Mouse (Mus musculus) limb, embryonic 13.5 days (tissue): ENCODE measurements at regions not wholly inside any gene's neighbourhood (a gene's known extent, or its start where the extent isn't known, plus 50 kb on each side); places are given as distances from the start of the nearest gene placed in this dataset.

Experiments used
- ATAC-seq: fragments of 200-750 bp; cut with Nextera tagmentation; 2 replicates; pipeline ENCODE4 v1.8.0; 2017; ENCODE audit warnings: low read depth, moderate number of reproducible peaks, moderate TSS enrichment; ENCODE audit not compliant: low FRiP score
- H3K27ac ChIP-seq: fragments of 300-500 bp; sonication (generic); 2 replicates; pipeline ENCODE4 v1.5.1; 2015; ENCODE audit warnings: inconsistent platforms, mild to moderate bottlenecking, moderate library complexity
- H3K27me3 ChIP-seq: fragments of 300-500 bp; sonication (generic); 2 replicates; pipeline ENCODE4 v1.6.1; 2015; ENCODE audit warnings: mild to moderate bottlenecking, inconsistent platforms
- H3K36me3 ChIP-seq: fragments of 300-500 bp; sonication (generic); 2 replicates; pipeline ENCODE4 v1.6.1; 2015; ENCODE audit warnings: inconsistent platforms, mild to moderate bottlenecking, moderate library complexity
- H3K4me1 ChIP-seq: fragments of 300-500 bp; sonication (generic); 2 replicates; pipeline ENCODE4 v1.6.1; 2015; ENCODE audit warnings: inconsistent platforms
- H3K4me2 ChIP-seq: fragments of 300-500 bp; sonication (generic); replicated peaks from 2 replicates; pipeline ENCODE4 v1.6.1; 2015; ENCODE audit warnings: inconsistent platforms, mild to moderate bottlenecking, moderate library complexity
- H3K4me3 ChIP-seq: fragments of 300-500 bp; sonication (generic); 2 replicates; pipeline ENCODE4 v1.5.1; 2015; ENCODE audit warnings: moderate library complexity, mild to moderate bottlenecking, inconsistent platforms
- H3K9ac ChIP-seq: fragments of 300-500 bp; sonication (generic); 2 replicates; pipeline ENCODE4 v1.6.1; 2015; ENCODE audit warnings: mild to moderate bottlenecking, inconsistent platforms
- H3K9me3 ChIP-seq: fragments of 300-500 bp; sonication (generic); 2 replicates; pipeline ENCODE4 v1.6.1; 2016; ENCODE audit warnings: inconsistent platforms
- WGBS: fragments of 180-500 bp; shearing (Covaris S2); methylation state at CpG from one replicate; pipeline ENCODE4 v1.1.7; 2015; 5-methylcytosine and 5-hydroxymethylcytosine counted together

- no peak overlapping the region for H3K9ac ChIP-seq
- H3K4me2 ChIP-seq = no peak overlapping the region
- no peak overlapping the region for H3K4me3 ChIP-seq
- H3K27me3 ChIP-seq = no peaks in the 10 kb centered on the region
- H3K4me1 ChIP-seq = no peaks in the 10 kb centered on the region
- no peaks in the 10 kb centered on the region for H3K9me3 ChIP-seq
- no peak for ATAC-seq
- 77% methylated on average over 3 of the region's 3 CpGs for WGBS
- H3K36me3 ChIP-seq = no peaks in the 10 kb centered on the region
- H3K27ac ChIP-seq = no peak overlapping the region
Measured at GRCm38 (mm10) chr1:33031991-33032390, 484.9 kb upstream of the Gm5415 start.

GRCm38 (mm10) chr1:33026683-33027415, 479.8 kb upstream of the Gm5415 start:
- WGBS = 76% methylated on average over 8 of the region's 8 CpGs

GRCm38 (mm10) chr1:33025379-33025778, 478.3 kb upstream of the Gm5415 start:
- 56% methylated on average over 7 of the region's 7 CpGs for WGBS
- Histone ChIP-seq H3K9me3 (no peaks in the 10 kb centered on the region), H3K27me3 (no peaks in the 10 kb centered on the region), H3K4me2 (no peak overlapping the region), H3K9ac (no peak overlapping the region), H3K4me1 (0 out of 2 replicates have a peak, but pooled peaks cover 4% of the 10 kb centered on the region), H3K27ac (no peak overlapping the region), H3K36me3 (no peaks in the 10 kb centered on the region), H3K4me3 (no peak overlapping the region)
- ATAC-seq = no peak

More at GRCm38 (mm10) chr1:33026683-33027415, 479.8 kb upstream of the Gm5415 start:
- Histone ChIP-seq H3K4me2 (no peak overlapping the region), H3K4me3 (no peak overlapping the region), H3K4me1 (0 out of 2 replicates have a peak, but pooled peaks cover 4% of the 10 kb centered on the region), H3K27ac (no peak overlapping the region), H3K36me3 (no peaks in the 10 kb centered on the region), H3K27me3 (no peaks in the 10 kb centered on the region), H3K9ac (no peak overlapping the region), H3K9me3 (no peaks in the 10 kb centered on the region)
- ATAC-seq = no peak

- H3K9ac ChIP-seq = no peak overlapping the region
- H3K27me3 ChIP-seq = no peaks in the 10 kb centered on the region
- H3K27ac ChIP-seq = no peak overlapping the region
- H3K4me1 ChIP-seq = 0 out of 2 replicates have a peak, but pooled peaks cover 4% of the 10 kb centered on the region
- no peaks in the 10 kb centered on the region for H3K9me3 ChIP-seq
- ATAC-seq = no peak
- no peaks in the 10 kb centered on the region for H3K36me3 ChIP-seq
- H3K4me2 ChIP-seq = no peak overlapping the region
- 85% methylated on average over 4 of the region's 4 CpGs for WGBS
- no peak overlapping the region for H3K4me3 ChIP-seq
Measured at GRCm38 (mm10) chr1:33022852-33023251, 475.8 kb upstream of the Gm5415 start.

DNA sequence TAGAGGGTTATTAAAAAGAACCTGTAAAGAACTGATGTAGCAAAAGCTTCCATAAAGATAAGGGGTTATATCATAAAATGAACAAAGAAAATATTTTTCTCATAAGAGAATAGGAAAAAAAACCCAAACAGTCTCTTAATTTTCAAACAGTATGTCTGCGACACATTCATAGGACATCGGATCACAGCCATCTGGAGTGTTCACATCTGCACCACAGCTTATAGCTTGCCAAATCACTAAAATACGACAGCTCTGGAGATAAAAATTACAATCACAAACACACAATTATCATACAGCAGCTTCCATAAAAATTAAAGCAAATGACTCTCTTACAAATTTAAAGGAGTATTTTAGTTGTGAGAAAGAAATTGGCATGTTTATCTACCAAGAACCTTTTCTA, 456.9 kb upstream of the Gm5415 start:
- H3K4me2 ChIP-seq = no peak overlapping the region
- no peak overlapping the region for H3K9ac ChIP-seq
- H3K36me3 ChIP-seq = no peaks in the 10 kb centered on the region
- 87% methylated on average over 3 of the region's 3 CpGs for WGBS
- H3K27me3 ChIP-seq = no peaks in the 10 kb centered on the region
- H3K27ac ChIP-seq = no peak overlapping the region
- ATAC-seq = no peak
- H3K4me3 ChIP-seq = no peak overlapping the region
- H3K9me3 ChIP-seq = no peaks in the 10 kb centered on the region
- H3K4me1 ChIP-seq = no peaks in the 10 kb centered on the region

- WGBS = 66% methylated on average over 3 of the region's 3 CpGs
- H3K36me3 ChIP-seq = no peaks in the 10 kb centered on the region
- H3K4me3 ChIP-seq = no peak overlapping the region
- H3K4me1 ChIP-seq = no peaks in the 10 kb centered on the region
- no peaks in the 10 kb centered on the region for H3K27me3 ChIP-seq
- no peak overlapping the region for H3K4me2 ChIP-seq
- no peak for ATAC-seq
- H3K27ac ChIP-seq = no peak overlapping the region
- no peaks in the 10 kb centered on the region for H3K9me3 ChIP-seq
- H3K9ac ChIP-seq = no peak overlapping the region
Measured at GRCm38 (mm10) chr1:32964957-32965356, 417.9 kb upstream of the Gm5415 start.

DNA sequence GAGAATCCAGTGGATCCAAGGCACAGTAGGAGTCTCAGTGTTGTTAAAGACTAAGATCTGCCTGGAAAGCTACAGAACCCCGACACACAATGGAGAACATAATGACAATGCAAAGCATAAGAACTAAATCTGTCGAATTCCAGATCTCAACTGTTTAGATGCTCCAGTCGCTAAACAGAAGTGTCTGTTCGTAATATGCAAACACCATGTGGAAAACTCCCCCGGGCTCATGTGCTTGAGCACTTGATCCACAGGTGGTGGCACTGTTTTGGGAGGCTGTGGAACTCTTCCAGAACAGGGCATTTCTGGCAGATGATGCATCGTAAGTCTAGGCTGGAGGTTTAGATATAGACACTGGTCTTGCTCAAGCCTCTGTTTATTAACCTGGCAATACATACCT, 412.2 kb upstream of the Gm5415 start:
- no peaks in the 10 kb centered on the region for H3K36me3 ChIP-seq
- H3K9ac ChIP-seq = no peak overlapping the region
- 84% methylated on average over 6 of the region's 6 CpGs for WGBS
- no peaks in the 10 kb centered on the region for H3K9me3 ChIP-seq
- no peak overlapping the region for H3K4me3 ChIP-seq
- H3K4me1 ChIP-seq = no peaks in the 10 kb centered on the region
- H3K27me3 ChIP-seq = no peaks in the 10 kb centered on the region
- ATAC-seq = no peak
- no peak overlapping the region for H3K4me2 ChIP-seq
- H3K27ac ChIP-seq = no peak overlapping the region

- no peaks in the 10 kb centered on the region for H3K9me3 ChIP-seq
- H3K4me2 ChIP-seq = no peak overlapping the region
- 85% methylated on average over 4 of the region's 4 CpGs for WGBS
- no peak overlapping the region for H3K4me3 ChIP-seq
- ATAC-seq = no peak
- H3K27me3 ChIP-seq = no peaks in the 10 kb centered on the region
- no peaks in the 10 kb centered on the region for H3K36me3 ChIP-seq
- no peaks in the 10 kb centered on the region for H3K4me1 ChIP-seq
- H3K27ac ChIP-seq = no peak overlapping the region
- H3K9ac ChIP-seq = no peak overlapping the region
Measured at GRCm38 (mm10) chr1:32946254-32946653, 399.2 kb upstream of the Gm5415 start.

DNA sequence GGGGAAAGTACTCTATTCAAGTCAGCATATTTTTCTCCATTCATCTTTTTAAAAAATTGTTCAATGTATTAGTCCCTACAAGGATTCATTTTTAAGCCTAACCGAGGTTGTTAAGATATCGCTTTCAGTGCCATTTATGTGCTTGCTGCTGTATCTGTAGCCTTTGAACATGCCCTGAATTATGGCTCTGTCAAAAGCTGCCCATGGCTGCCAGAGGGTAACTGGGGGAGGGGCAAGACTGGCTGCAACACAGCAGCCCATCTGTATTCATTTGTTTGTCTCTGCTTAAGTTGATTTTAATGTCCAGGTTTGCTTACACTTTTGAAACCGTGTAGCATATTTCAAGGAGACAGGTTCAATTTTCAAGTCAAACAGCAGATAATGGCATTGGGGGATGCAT, 383.3 kb upstream of the Gm5415 start:
- Histone ChIP-seq H3K27me3 (no peaks in the 10 kb centered on the region), H3K4me2 (no peak overlapping the region), H3K9me3 (no peaks in the 10 kb centered on the region), H3K36me3 (no peaks in the 10 kb centered on the region), H3K27ac (no peak overlapping the region), H3K4me3 (no peak overlapping the region), H3K9ac (no peak overlapping the region), H3K4me1 (no peaks in the 10 kb centered on the region)
- no peak for ATAC-seq
- 27% methylated on average over 3 of the region's 3 CpGs for whole genome bisulfite sequencing

DNA sequence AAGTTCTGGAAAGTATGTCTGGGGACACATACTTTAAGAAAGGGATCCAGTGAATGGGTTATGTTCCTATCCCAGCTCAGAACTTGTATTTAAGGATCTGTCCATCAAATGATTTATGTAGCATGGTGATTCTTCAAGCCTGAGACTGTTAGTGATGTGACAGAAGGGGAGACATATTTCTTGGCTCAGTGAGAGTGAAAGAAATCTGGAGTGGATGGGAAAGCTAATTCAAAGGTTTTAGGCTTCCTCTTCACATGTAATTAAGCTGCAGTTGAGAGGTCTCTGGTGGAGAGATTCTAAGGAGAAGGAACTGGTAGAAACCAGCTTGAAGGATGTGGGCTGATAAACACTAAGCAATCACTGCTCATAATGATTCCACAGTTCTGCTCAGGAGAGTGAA, 355.3 kb upstream of the Gm5415 start:
- Histone ChIP-seq H3K4me2 (no peak overlapping the region), H3K4me1 (no peaks in the 10 kb centered on the region), H3K27me3 (no peaks in the 10 kb centered on the region), H3K36me3 (no peaks in the 10 kb centered on the region), H3K27ac (no peak overlapping the region), H3K9me3 (no peaks in the 10 kb centered on the region), H3K9ac (no peak overlapping the region), H3K4me3 (no peak overlapping the region)
- ATAC-seq = no peak

- Histone ChIP-seq H3K27me3 (no peaks in the 10 kb centered on the region), H3K4me1 (no peaks in the 10 kb centered on the region), H3K9ac (no peak overlapping the region), H3K4me2 (no peak overlapping the region), H3K9me3 (no peaks in the 10 kb centered on the region), H3K4me3 (no peak overlapping the region), H3K27ac (no peak overlapping the region), H3K36me3 (no peaks in the 10 kb centered on the region)
- ATAC-seq = no peak
Measured at GRCm38 (mm10) chr1:32887728-32888127, 340.6 kb upstream of the Gm5415 start.

- Histone ChIP-seq H3K36me3 (no peaks in the 10 kb centered on the region), H3K27ac (no peak overlapping the region), H3K27me3 (no peaks in the 10 kb centered on the region), H3K9me3 (no peaks in the 10 kb centered on the region), H3K9ac (no peak overlapping the region), H3K4me3 (no peak overlapping the region), H3K4me1 (no peaks in the 10 kb centered on the region), H3K4me2 (no peak overlapping the region)
- no peak for ATAC-seq
- 75% methylated on average over 8 of the region's 8 CpGs for WGBS
Measured at GRCm38 (mm10) chr1:32872920-32873319, 325.8 kb upstream of the Gm5415 start.

- Histone ChIP-seq H3K4me1 (no peaks in the 10 kb centered on the region), H3K4me2 (no peak overlapping the region), H3K36me3 (no peaks in the 10 kb centered on the region), H3K27ac (no peak overlapping the region), H3K9me3 (no peaks in the 10 kb centered on the region), H3K4me3 (no peak overlapping the region), H3K27me3 (no peaks in the 10 kb centered on the region), H3K9ac (no peak overlapping the region)
- ATAC-seq = no peak
- WGBS = 79% methylated on average over 1 of the region's 1 CpGs
Measured at GRCm38 (mm10) chr1:32866111-32866510, 319.0 kb upstream of the Gm5415 start.
